Mouse (Mus musculus): ENCODE measurements at regions not wholly inside any gene's neighbourhood (a gene's known extent, or its start where the extent isn't known, plus 50 kb on each side); places are given as distances from the start of the nearest gene placed in this dataset.

- no peak for DNase-seq
- intact Hi-C loops (cut with DNase I), result no loop called here
Observed at GRCm38 (mm10) chr9:112436094-112436493, 200.4 kb upstream of the Arpp21 start.

DNA sequence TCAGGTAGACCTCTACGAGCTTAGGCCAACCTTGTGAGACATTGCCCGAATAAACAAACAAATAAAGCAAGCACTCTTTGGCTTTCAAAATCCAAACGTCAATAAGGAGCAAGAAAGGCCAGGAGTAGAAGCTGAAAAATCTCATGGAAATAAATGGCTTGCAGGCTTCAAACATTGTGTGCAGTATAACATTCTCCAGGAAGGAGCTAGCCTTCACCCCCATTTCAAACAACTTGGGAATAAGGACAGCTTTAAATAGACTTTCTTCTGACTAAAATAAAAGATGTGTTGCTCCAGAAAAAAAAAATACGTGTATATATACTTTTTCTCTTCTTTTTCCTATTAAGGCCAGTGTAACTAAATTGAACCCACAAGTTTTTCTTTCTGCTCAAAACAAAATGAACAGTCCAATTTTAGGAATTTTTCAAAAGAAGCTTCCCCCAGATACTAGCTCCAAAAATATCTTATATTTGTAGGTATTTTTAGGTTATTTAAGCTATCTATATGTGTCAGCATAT lies 196.2 kb upstream of the Arpp21 start:
- intact Hi-C loops (cut with DNase I), result no loop called here
- DNase-seq, result no peak

GRCm38 (mm10) chr9:112429196-112429595 lies 193.5 kb upstream of the Arpp21 start:
- DNase-seq, result no peak
- intact Hi-C loops (cut with DNase I), result no loop called here

- no peak for DNase-seq
- intact Hi-C loops (cut with DNase I), result no loop called here
Observed at GRCm38 (mm10) chr9:112405772-112406315, 170.1 kb upstream of the Arpp21 start.

- intact Hi-C loops (cut with DNase I), result no loop called here
- no peak for DNase-seq
Observed at GRCm38 (mm10) chr9:112370746-112371145, 135.0 kb upstream of the Arpp21 start.

GRCm38 (mm10) chr9:112367291-112367690 lies 131.6 kb upstream of the Arpp21 start:
- intact Hi-C loops (cut with DNase I), result no loop called here
- no peak for DNase-seq

GRCm38 (mm10) chr9:112361355-112361754 lies 125.6 kb upstream of the Arpp21 start:
- intact Hi-C loops (cut with DNase I), result no loop called here
- no peak for DNase-seq

DNA sequence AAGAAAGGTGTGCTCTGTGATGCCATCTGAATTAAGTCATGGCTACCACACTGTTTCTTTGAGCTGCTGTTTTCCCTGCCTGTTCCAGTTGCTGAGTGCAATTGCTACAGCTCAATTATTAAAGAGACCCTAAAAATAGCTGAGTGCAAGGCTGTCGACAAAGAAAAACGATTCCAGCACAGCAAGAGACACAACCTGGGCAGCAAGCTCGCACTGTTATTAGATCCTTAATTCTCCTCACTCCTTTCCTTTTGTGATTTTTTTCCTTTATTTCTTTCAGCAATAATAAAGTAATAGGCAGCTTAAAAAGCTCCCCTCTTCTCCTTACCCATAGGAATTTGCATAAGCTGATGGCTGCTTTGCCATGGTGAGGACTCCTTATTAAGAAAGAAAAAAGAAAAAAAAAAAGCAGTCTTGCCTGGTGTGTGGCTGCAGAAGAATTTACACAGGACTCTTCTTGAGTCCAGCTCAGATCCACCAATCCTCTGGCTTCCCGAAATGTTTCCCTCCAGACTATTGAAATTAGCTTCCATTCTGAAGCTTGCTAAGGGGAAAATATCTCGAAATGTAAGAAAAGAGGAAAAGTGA lies 123.1 kb upstream of the Arpp21 start:
- no peak for DNase-seq
- intact Hi-C loops (cut with DNase I), result no loop called here

DNA sequence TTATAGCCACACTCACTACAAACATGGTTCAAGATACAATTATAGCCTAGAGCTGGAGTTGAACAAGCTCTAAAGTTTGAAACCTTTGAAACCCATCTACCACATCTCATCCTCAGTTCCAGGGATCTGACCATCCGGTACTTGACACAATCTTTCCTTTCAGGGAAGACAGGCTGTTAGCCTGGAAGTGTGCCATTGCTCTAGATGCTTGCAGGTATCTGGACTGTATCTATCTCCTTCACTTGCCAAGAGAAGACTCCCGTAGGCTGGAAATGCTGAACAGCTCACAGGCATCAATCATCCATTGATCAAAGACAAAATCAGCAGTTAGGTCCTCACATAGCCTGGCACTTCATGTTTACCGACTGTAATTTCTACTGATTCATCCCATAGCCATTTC lies 117.5 kb upstream of the Arpp21 start:
- intact Hi-C loops (cut with DNase I), result no loop called here

DNA sequence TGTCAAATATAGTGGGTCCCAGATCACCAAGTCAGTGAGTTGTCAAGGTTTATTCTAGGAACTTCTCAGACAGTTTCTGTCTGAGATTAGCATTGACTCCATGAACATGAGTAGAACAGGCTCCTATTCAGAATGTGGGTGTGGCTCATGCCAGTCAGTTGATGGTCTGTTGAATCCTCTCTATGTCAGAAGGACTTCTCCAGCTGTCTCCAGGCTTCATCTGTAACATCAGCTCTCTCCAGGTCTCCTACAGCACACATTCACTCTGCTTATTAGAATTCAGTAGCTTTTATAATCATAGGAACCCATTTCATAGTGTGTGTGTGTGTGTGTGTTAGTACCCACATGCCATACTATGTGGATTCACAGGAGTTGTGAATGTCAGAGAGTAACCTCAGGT lies 113.2 kb upstream of the Arpp21 start:
- DNase-seq, result no peak

More for the DNA sequence above, 117.5 kb upstream of the Arpp21 start:
- DNase-seq, result no peak

GRCm38 (mm10) chr9:112344792-112345191 lies 109.1 kb upstream of the Arpp21 start:
- DNase-seq, result no peak
- intact Hi-C loops (cut with DNase I), result no loop called here

More for the DNA sequence above, 113.2 kb upstream of the Arpp21 start:
- intact Hi-C loops (cut with DNase I), result no loop called here

- intact Hi-C loops (cut with DNase I), result no loop called here
- DNase-seq, result no peak
Observed at GRCm38 (mm10) chr9:112340363-112340762, 104.6 kb upstream of the Arpp21 start.

- DNase-seq, result no peak
- intact Hi-C loops (cut with DNase I), result no loop called here
Observed at GRCm38 (mm10) chr9:112320016-112320415, 84.3 kb upstream of the Arpp21 start.

GRCm38 (mm10) chr9:112308950-112309349 lies 73.2 kb upstream of the Arpp21 start:
- peak in 1 of 2 experiments; percentile 2 for DNase-seq

GRCm38 (mm10) chr9:112307837-112308236 lies 72.1 kb upstream of the Arpp21 start:
- no peak for DNase-seq
- intact Hi-C loops (cut with DNase I), result no loop called here

More at GRCm38 (mm10) chr9:112308950-112309349, 73.2 kb upstream of the Arpp21 start:
- intact Hi-C loops (cut with DNase I), result no loop called here

DNA sequence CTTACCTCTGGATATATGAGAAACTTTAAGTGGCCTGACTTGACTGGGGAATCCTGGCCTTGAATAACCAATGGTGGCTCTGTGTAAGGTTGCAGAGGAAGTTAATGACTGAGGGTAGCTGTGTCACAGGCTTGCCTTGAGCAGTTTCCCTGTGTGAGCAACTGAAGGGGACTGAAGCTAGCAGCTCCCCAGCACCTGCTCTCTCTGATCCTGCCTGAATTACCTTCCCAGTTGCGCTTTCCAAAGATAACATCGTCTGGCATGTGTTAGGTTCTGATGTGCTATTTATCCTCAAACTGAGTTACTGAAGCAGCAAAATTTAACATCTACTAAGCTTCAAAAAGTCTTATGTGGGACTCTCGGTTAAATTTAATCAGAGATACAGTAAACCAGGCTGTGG lies 56.1 kb upstream of the Arpp21 start:
- intact Hi-C loops (cut with DNase I), result no loop called here
- DNase-seq, result no peak

Small RNA genes in the stretch of these regions (microRNA-seq; reads per million reads assigned to microRNA genes)
- 0 reads per million in 2 experiments for gene Gm27847

All from heart, postnatal 10 days (tissue).